Mouse (Mus musculus): Measurements from ENCODE around the gene Cox10.

Gene Cox10

DNA sequence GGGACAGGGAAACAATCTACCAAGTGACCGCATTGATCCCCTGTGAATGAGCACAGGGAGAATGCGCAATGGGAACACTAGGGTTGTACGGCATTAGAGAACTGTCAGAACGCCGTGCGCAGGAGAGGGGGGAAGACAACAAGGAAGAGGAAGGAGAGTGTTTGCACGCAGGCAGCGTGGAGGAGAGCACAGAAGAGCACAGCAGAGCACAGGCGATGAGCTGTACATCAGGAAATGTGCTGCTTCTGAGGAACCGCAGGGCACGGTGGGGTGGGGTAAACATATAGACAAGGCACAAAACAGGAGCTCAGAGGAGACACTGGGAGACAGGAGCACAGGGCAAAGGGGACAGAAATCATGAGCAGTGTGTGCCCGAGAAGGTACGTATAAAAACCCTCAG lies 31.8 kb downstream of the Cox10 start:
- in situ Hi-C loops (cut with MboI, MseI) = no loop called here

DNA sequence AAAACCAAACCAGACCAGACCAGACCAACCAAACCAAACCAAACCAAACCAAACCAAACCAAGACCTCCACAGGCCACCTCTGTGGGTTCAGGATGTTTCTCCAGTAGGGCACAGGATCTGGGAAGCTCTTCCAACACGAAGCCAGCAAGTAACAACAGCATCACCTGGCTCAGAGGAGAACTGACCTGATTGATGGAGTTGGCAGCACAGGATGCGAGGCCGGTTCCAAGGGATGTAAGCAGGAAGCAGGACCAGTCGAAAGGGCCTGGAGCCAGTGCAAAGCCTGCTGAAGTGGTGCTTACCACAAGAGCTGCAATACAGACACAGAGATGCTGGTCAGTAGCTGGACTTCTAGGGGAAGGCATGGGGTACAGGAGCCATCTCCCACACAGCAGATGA lies 34.2 kb downstream of the Cox10 start:
- in situ Hi-C loops (cut with MboI, MseI) = no loop called here

DNA sequence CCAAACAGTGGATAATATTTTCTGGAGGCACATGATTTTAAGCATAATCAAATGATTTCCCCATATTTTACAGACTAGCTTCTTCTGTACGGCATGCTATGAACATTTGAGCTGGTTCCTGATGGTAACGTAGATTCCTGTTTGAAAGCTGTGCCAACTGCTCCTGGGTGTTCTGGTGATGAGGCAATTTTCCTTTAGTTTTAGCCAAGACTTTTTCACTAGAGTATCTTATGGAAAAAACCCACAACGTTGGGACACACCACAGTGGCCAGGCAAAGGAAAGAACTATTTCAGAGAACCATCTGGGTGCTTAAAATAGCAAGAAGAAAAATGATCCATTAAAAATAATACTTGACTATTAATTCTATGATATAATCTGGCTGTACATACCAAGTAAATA lies 35.2 kb downstream of the Cox10 start:
- in situ Hi-C loops (cut with MboI, MseI) = no loop called here

GRCm38 (mm10) chr11:64041281-64041680 lies 38.0 kb downstream of the Cox10 start:
- in situ Hi-C loops (cut with MboI, MseI) = no loop called here

GRCm38 (mm10) chr11:64039600-64039999 lies 39.7 kb downstream of the Cox10 start:
- in situ Hi-C loops (cut with MboI, MseI) = no loop called here

GRCm38 (mm10) chr11:64037471-64038125 lies 41.7 kb downstream of the Cox10 start:
- in situ Hi-C loops (cut with MboI, MseI) = no loop called here

- in situ Hi-C loops (cut with MboI, MseI) = no loop called here
Observed at GRCm38 (mm10) chr11:64036306-64036705, 43.0 kb downstream of the Cox10 start.

DNA sequence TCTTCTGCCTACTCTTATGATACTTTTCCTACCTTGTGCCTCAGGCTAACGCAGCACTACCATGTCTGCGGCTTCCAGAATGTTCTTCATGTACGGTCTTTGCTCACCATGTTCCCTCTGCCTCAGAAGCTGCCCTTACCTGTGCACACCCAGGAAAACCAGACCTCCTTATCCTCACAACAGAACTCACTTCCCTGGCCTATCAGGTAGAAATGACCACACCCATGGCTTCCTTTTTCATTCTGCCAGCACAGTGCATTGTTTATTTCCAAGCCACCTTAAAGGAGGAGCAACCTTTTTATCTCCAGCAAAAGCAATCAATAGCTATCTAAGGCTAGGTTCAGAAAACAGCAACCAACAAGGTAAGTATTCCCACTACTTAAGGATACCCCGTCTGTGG lies 43.6 kb downstream of the Cox10 start:
- in situ Hi-C loops (cut with MboI, MseI) = no loop called here

GRCm38 (mm10) chr11:64034686-64035085 lies 44.6 kb downstream of the Cox10 start:
- in situ Hi-C loops (cut with MboI, MseI) = no loop called here

DNA sequence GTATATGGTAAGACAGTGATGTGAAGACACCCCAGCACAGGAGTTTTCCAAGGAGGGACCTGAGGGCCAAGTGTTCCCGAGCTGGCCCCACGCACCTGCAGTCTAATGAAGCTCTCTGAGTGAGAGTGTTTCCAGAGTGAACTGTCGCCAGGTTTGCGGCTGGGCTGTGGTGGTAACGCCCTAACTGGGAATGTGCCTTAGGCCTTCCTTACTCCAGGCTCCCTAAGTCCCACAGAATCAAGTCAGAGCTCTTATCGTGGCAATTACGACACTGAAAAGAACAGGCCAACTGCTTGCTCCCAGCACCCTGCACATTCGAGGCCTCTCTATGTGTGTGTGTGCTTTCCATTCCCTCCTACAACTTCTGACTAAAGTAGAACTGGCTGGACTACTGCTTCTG lies 51.8 kb downstream of the Cox10 start:
- in situ Hi-C loops (cut with MboI, MseI) = no loop called here

GRCm38 (mm10) chr11:64025843-64026242 lies 53.4 kb downstream of the Cox10 start:
- in situ Hi-C loops (cut with MboI, MseI) = no loop called here

DNA sequence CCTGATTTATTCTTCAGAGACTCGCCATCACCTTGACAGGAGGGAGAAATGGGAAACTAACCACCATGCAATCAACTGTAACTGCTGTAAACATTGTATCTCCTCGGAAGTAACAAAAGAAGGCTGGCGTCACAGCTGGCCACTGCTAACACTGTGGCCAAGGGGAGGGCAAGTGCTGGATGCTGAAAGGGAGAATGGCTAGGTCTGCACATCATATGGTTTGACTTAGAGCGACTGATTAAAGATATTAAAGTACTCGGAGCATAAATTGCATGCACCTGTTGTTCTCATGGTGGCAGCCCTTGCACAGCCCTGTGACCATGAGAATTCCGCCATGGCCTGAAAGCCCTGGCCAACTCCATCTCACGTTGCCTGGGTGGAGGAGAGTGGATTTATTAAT lies 54.7 kb downstream of the Cox10 start:
- in situ Hi-C loops (cut with MboI, MseI) = no loop called here

DNA sequence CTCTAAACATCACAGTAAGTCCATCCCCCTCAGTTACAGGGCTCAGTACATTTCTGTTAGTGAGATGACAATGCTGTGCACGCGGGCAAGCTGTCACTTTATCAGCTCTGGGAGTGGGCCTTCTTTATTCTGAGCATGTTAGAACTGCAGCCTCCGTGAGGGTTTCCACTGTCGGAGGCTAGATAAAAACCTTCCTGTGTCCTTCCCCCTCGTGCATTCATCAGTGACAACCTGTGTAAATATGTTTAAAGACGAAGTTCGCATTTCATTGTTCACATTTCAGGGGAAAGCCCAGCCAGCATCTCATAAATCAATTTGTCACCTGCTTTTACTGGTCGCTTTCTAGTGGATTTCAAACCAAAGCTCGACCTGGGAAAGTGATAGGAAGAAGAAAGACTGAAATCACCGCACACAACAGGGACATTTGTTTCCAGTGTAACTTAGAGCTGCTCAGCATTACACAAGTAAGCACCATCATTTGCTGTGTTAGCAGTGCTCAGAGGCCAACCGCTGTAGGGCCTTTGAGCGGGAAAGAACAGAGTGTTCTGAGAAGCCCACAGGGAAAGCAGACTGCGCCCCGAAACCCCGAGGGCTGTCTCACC lies 55.8 kb downstream of the Cox10 start:
- in situ Hi-C loops (cut with MboI, MseI) = no loop called here

DNA sequence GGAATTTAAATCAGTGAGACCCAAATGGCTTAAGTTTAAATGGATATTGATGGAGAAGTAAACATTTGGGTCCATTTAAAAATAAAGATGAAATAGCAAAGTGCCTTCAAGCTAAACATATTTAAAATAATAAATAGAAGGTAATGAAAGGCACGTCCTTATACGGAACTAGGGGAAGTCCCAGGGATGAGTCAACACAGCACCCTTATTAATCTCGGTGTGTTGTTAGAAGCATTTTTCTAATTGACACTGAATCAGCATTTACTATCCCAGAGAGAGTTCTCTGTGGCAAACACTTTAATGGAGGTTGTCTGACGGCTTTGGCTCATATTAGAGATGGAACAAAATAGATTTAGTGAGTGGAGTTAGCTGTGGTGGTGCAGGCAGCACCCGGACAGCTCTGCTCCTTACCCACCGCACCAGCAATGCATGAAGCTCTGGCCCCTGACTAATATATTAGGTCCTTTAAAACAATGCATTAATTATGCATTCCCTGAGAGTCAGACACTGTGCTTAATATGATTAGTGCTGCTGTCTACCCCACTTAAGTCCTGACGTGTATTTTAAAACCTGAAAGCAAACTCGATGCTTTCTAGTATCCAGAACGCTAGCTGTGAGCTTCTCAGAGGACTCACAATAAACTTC lies 56.7 kb downstream of the Cox10 start:
- in situ Hi-C loops (cut with MboI, MseI) = no loop called here

- in situ Hi-C loops (cut with MboI, MseI) = no loop called here
Observed at GRCm38 (mm10) chr11:64019235-64019634, 60.0 kb downstream of the Cox10 start.

DNA sequence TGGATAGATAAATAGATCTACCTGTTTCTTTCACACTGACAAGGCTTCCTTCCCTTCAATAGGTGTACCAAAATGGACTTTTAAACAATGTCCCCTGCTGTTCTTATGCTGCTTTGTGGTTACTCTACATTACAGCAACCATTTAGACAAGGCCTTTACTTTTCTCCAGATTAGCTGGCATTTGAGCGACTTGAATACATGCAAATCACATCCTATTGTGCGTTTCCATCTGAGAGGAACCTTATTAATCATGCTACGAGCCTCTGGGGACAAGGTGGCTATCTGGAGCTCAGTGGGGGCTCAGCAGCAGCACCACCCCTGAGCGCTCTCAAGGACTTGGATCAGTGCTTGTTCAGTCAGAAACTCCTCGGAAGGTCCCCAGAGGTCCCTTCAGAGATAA lies 61.1 kb downstream of the Cox10 start:
- in situ Hi-C loops (cut with MboI, MseI) = no loop called here

DNA sequence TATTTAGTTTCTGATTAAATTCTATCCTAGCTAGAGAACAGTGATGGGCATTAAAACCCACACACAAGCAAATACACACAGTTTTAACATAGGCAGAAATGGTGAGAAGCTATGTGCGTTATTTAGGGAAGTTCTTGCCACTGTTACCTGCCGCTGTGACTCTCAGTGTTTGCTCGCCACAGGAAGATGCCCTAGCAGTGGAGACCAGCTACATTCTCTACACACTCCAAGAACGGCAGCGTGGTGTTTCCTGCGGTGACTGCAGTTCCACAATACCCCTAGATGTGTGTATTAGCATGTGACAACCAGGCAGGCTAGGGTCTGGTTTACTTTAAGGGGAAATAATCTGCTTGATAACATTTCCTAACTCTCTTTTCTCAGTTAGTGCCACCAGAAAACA lies 64.0 kb downstream of the Cox10 start:
- in situ Hi-C loops (cut with MboI, MseI) = no loop called here

GRCm38 (mm10) chr11:64010724-64011496 lies 68.4 kb downstream of the Cox10 start:
- in situ Hi-C loops (cut with MboI, MseI) = no loop called here

DNA sequence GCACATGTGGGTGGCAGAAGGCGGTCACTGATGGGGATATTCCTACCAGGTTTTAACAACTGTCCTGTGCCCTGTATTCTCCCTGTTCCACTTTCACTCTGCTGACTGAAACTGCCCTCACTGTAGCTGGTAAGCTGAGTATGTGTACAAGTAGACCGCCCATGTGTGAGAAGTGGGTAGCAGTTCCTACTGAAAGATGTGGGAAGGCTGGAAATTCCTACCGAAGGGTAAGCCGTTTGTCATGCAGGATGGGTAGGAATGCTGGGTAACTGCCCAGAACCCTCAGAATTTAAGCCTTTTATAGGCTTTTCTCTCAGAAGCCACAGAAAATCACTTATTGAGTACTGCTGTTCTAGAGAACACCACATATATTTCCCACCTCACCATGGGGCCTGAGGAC lies 75.1 kb downstream of the Cox10 start:
- in situ Hi-C loops (cut with MboI, MseI) = no loop called here

DNA sequence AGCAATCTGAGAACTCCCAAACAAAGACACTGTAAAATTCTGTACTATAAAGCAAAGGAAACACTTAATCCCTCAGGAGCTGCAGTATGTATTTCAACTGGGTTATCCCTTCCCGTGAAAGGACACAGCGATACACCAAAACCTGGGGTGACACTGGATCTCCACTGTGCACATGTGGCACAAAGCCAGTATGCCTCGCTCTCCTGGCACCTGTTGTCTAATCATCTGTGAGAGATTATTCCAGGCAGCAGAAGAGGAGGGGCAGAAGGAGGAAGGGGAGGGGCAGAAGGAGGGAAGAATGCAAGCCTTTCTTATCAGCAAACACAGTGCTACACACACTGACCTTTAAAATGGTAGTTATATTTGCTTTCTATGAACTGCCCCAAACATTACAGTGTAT lies 75.8 kb downstream of the Cox10 start:
- in situ Hi-C loops (cut with MboI, MseI) = no loop called here

GRCm38 (mm10) chr11:64002629-64003028 lies 76.6 kb downstream of the Cox10 start:
- in situ Hi-C loops (cut with MboI, MseI) = no loop called here

- in situ Hi-C loops (cut with MboI, MseI) = no loop called here
Observed at GRCm38 (mm10) chr11:64001111-64001510, 78.2 kb downstream of the Cox10 start.

Data from T-helper 2 cell (primary cell).